Mouse (Mus musculus) ES-E14 (cell line): ENCODE measurements around the gene Mfge8. TPM values are rescaled to one million over a fixed set of nuclear protein-coding genes. Genes with fewer than 3 reads are reported as not detected.
A peak's percentile ranks its signal among the peaks of the same experiment; 100 is the strongest.

ENCODE experiments used
- DNase-seq: peaks from one replicate; pipeline ENCODE4 v3.0.0-alpha.2; 2013; ENCODE audit warnings: low read depth, low spot score
- H3K27ac ChIP-seq: 2 replicates; pipeline ENCODE4 v1.5.1; 2012; ENCODE audit warnings: low read depth, mild to moderate bottlenecking, low read length, moderate library complexity, mixed read lengths; ENCODE audit not compliant: poor library complexity, insufficient read depth, severe bottlenecking
- H3K36me3 ChIP-seq: 2 replicates; pipeline ENCODE4 v1.6.1; 2012; ENCODE audit warnings: mild to moderate bottlenecking, low read length, moderate library complexity, mixed read lengths; ENCODE audit not compliant: control insufficient read depth, poor library complexity, insufficient read depth, severe bottlenecking
- H3K4me1 ChIP-seq, 2 experiments: fragments of 150-350 bp in 1 of 2; sonication (generic) in 1 of 2; 2 replicates each; pipeline ENCODE4 v1.6.1; 2012; ENCODE audit warnings: low read length in 2 of 2, mild to moderate bottlenecking in 1 of 2, mixed read lengths in 1 of 2; ENCODE audit not compliant: control insufficient read depth in 2 of 2, insufficient read depth in 2 of 2, poor library complexity in 1 of 2
- H3K4me3 ChIP-seq, 2 experiments: fragments of 150-350 bp in 1 of 2; sonication (generic) in 1 of 2; 2 replicates each; pipeline ENCODE4 v1.5.1; 2012; ENCODE audit warnings: low read length in 2 of 2, low read depth in 1 of 2, mild to moderate bottlenecking in 1 of 2, mixed read lengths in 1 of 2; ENCODE audit not compliant: insufficient read depth in 1 of 2, poor library complexity in 1 of 2, severe bottlenecking in 1 of 2
- H3K9ac ChIP-seq: 2 replicates; pipeline ENCODE4 v1.6.1; 2012; ENCODE audit warnings: low read depth, mild to moderate bottlenecking, low read length, mixed read lengths; ENCODE audit not compliant: poor library complexity, insufficient read depth, severe bottlenecking
- H3K9me3 ChIP-seq: fragments of 150-350 bp; sonication (generic); 2 replicates; pipeline ENCODE4 v1.6.1; 2012; ENCODE audit warnings: low read depth, mild to moderate bottlenecking, low read length; ENCODE audit not compliant: control insufficient read depth, insufficient read depth
- CHD2 ChIP-seq: IDR thresholded peaks from 2 replicates; pipeline ENCODE4 v1.6.1; 2014; ENCODE audit warnings: mild to moderate bottlenecking, low read depth, low read length, inconsistent platforms
- HCFC1 ChIP-seq: IDR thresholded peaks from 2 replicates; pipeline ENCODE4 v1.6.1; 2012; ENCODE audit warnings: low read length, inconsistent platforms, borderline replicate concordance; ENCODE audit not compliant: insufficient read depth
- MAFK ChIP-seq: IDR thresholded peaks from 2 replicates; pipeline ENCODE4 v1.6.1; 2014; ENCODE audit warnings: mild to moderate bottlenecking, low read depth, low read length, inconsistent platforms; ENCODE audit not compliant: insufficient read depth
- ZC3H11A ChIP-seq: IDR thresholded peaks from 2 replicates; pipeline ENCODE4 v1.6.1; 2012; ENCODE audit warnings: low read depth, mild to moderate bottlenecking, inconsistent platforms, low read length, borderline replicate concordance
- ZNF384 ChIP-seq: IDR thresholded peaks from 2 replicates; pipeline ENCODE4 v1.6.1; 2012; ENCODE audit warnings: low read depth, low read length, inconsistent platforms
- in situ Hi-C, 2 experiments: fragments of 600-800 bp; cut with MboI; formaldehyde crosslinking; loops; one replicate each; pipeline ENCODE4 v1.15.1; 2025; ENCODE audit warnings: low sequenced_read_pairs in 2 of 2, inconsistent platforms in 1 of 2; ENCODE audit not compliant: unreplicated experiment in 2 of 2
- total RNA-seq: library from RNA; depleted of rRNA; stranded (reverse); fragments of 300-350 nt; gene quantifications from 2 replicates; pipeline ENCODE4 v1.2.3, GENCODE M21; 2012

The Mfge8 gene
- total RNA-seq, 1 experiment = 412 TPM

- no peaks in the 10 kb centered on the region for H3K36me3 ChIP-seq
- H3K9ac ChIP-seq = no peak overlapping the region
- no peak for TF ChIP-seq CHD2
- TF ChIP-seq ZC3H11A = no peak
- TF ChIP-seq HCFC1 = no peak
- TF ChIP-seq MAFK = no peak
- no peak for TF ChIP-seq ZNF384
- H3K27ac ChIP-seq = no peak overlapping the region
- H3K4me1 ChIP-seq = peaks cover 4 to 15% of the 10 kb centered on the region in 2 experiments
- H3K4me3 ChIP-seq = no peak overlapping the region
- no peak for DNase-seq
- no peaks in the 10 kb centered on the region for H3K9me3 ChIP-seq
- in situ Hi-C loops = no loop called here
These were observed 41.7 kb upstream of the Mfge8 start for GRCm38 (mm10) chr7:79190592-79190991.

DNA sequence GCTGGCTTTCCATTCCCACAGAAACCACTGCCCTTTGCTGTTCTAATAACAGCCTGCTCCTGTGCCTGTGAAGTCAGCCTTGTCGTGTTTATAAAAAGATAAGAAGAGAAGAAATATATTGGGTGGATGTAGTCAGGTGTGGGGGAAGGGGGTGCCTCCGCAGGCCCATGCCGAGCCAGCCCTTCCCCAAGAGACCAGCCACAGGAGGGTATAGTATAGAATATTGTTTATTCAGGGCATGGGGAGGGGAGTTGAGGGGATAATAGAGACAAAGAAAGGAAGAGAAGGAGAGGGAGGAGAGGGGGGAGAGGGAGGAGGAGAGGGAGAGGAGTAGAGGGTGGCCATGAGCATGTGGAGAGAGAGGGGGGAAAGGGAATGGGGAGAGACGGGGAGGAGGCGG, 40.4 kb upstream of the Mfge8 start:
- Histone ChIP-seq H3K4me3 (no peak overlapping the region), H3K27ac (no peak overlapping the region; the same call in 1 of the 2 replicates), H3K9ac (no peak overlapping the region), H3K36me3 (no peaks in the 10 kb centered on the region), H3K4me1 (peaks cover 4 to 16% of the 10 kb centered on the region in 2 experiments), H3K9me3 (no peaks in the 10 kb centered on the region)
- no peak for DNase-seq
- TF ChIP-seq CHD2 = no peak
- TF ChIP-seq ZC3H11A = no peak
- TF ChIP-seq ZNF384 = no peak
- no peak for TF ChIP-seq MAFK
- no peak for TF ChIP-seq HCFC1
- in situ Hi-C loops = no loop called here

DNA sequence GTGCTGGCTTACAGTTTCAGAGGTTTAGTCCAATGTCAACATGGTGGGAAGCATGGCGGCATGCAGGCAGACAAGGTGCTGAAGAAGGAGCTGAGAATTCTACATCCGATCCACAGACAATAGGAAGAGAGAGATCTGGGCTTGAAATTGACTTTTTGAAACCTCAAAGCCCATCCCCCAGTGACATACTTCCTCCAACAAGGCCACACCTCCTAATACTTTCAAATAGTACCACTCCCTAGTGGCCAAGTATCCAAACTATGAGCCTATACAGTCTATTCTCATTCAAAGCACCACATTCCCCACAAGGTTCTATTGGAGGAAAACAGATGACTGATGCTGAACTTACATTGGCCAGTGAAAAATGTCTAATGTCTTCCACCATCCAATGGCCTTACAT, 38.7 kb upstream of the Mfge8 start:
- H3K27ac ChIP-seq = no peak overlapping the region
- in situ Hi-C loops = no loop called here
- H3K4me1 ChIP-seq = peaks cover 9 to 25% of the 10 kb centered on the region in 2 experiments

GRCm38 (mm10) chr7:79183417-79183816, 34.6 kb upstream of the Mfge8 start:
- no peak overlapping the region for H3K4me3 ChIP-seq
- no peak overlapping the region for H3K9ac ChIP-seq
- H3K27ac ChIP-seq = peak overlapping the region; percentile 33; the same call in 1 of the 2 replicates
- in situ Hi-C loops = no loop called here
- H3K4me1 ChIP-seq = peaks cover 5 to 11% of the 10 kb centered on the region in 2 experiments; a peak in 3 of 4 replicates
- H3K9me3 ChIP-seq = no peaks in the 10 kb centered on the region
- DNase-seq = no peak
- no peaks in the 10 kb centered on the region for H3K36me3 ChIP-seq
- TF ChIP-seq ZNF384 = no peak
- no peak for TF ChIP-seq ZC3H11A
- no peak for TF ChIP-seq HCFC1
- no peak for TF ChIP-seq MAFK
- no peak for TF ChIP-seq CHD2

More for the DNA sequence above, 38.7 kb upstream of the Mfge8 start:
- Histone ChIP-seq H3K9me3 (no peaks in the 10 kb centered on the region), H3K9ac (no peak overlapping the region), H3K4me3 (no peak overlapping the region), H3K36me3 (no peaks in the 10 kb centered on the region)
- no peak for TF ChIP-seq CHD2
- no peak for TF ChIP-seq MAFK
- no peak for TF ChIP-seq ZNF384
- no peak for TF ChIP-seq ZC3H11A
- TF ChIP-seq HCFC1 = no peak
- no peak for DNase-seq

DNA sequence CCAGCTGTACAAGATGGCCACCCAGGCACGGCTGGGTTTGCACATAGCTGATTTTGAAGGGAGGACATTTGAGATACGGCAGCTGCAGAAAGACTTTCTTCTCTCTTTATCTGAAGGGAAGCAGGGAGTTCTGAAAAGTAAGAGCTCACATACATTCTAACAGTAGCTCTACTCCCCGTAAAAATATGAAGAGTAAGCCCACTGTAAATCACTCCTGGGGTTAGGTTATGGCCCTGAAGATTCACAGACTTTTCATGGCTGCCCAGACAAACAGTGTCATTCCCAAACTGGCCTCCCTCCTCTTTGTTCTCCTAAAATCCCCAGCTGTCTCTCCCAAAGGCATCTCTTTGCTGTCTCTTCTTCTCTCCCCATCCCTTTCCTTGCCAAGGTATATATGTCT, 24.9 kb upstream of the Mfge8 start:
- Histone ChIP-seq H3K4me1 (no peaks in the 10 kb centered on the region), H3K9ac (no peak overlapping the region), H3K36me3 (no peaks in the 10 kb centered on the region), H3K27ac (no peak overlapping the region), H3K4me3 (no peak overlapping the region), H3K9me3 (no peaks in the 10 kb centered on the region)
- no peak for DNase-seq
- TF ChIP-seq MAFK (no peak), ZC3H11A (no peak), ZNF384 (no peak), HCFC1 (no peak), CHD2 (no peak)
- in situ Hi-C loops = no loop called here
